Mouse (Mus musculus): ENCODE data around the gene Slc6a9.

The Slc6a9 gene

DNA sequence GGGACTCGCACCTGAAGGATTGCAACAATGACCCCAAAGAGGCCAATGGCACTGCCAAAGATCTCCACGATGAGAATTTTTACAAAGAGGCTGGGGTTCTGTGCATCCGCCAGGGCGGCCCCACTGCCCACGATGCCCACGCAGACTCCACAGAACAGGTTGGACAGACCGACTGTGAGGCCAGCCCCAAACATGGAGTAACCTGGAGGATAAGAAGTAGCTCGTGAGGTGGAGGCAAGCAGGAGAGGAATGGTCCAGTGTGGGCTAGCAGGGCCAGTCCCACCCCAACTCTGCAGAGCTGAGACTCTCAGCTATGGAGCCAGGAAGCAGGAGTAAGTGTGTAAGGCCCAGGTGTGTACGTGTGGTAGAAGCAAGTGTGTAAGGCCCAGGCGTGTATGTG lies 50.8 kb downstream of the Slc6a9 start:
- POLR2A ChIA-PET: interaction anchor here in 3 of 4 experiments (0.8 to 2.1 kb wide), 5 partner anchors 13 to 80 kb away, joined by 3 to 7 read pairs (median 3); partner anchors contain the start of gene Ccdc24 (in 1 of the 3)
- CTCF ChIA-PET: interaction anchor here in 1 of 4 experiments (0.6 kb wide), 1 partner anchor 1812 kb away, joined by 3 read pairs; no protein-coding TSS in a partner anchor

GRCm38 (mm10) chr4:117885994-117886393 lies 51.7 kb downstream of the Slc6a9 start:
- POLR2A ChIA-PET: interaction anchor here in 3 of 4 experiments (0.7 to 2.5 kb wide), 12 partner anchors 16 to 293 kb away, joined by 3 to 9 read pairs (median 4); partner anchors contain the start of gene Kdm4a (in 1 of the 3)
- CTCF ChIA-PET: no interaction called here

- ChIA-PET POLR2A (interaction anchor here in 3 of 4 experiments (0.6 to 2.5 kb wide), 32 partner anchors 9 to 761 kb away, joined by 3 to 14 read pairs (median 4); partner anchors contain the start of genes Artn (in 1 of the 3), Ccdc24 (in 1 of the 3), Ipo13 (in 1 of the 3) and Kdm4a (in 1 of the 3)), CTCF (interaction anchor here in 2 of 4 experiments (0.7 to 1.3 kb wide), 3 partner anchors 28 to 1155 kb away, joined by 3 to 5 read pairs (median 4); no protein-coding TSS in a partner anchor)
Observed at GRCm38 (mm10) chr4:117886644-117887043, 52.3 kb downstream of the Slc6a9 start.

DNA sequence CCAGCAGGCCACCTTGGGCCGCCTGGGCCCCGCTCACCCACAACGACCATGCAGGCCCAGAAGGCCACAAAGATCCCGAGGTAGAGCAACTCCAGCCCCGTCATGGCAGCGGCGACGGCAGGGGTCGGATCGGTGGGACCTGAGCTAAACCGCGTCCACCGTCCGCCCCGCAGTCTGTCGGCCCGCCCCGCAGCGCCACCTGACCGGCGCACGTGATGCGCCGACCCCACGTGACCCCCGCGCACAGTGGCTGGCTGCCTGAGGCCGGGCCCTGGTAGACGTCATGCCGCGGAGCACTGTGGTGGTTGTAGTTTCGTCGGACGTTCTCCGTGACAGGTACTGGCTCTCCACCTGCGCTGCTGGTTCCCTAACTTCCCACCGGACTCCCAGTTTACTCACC lies 52.8 kb downstream of the Slc6a9 start, which contains the start of gene Atp6v0b:
Atp6v0b (minus strand) TSS at position 201 of the 400 bp plus-strand sequence.
- CTCF ChIA-PET: interaction anchor here in 2 of 4 experiments (0.7 to 1.3 kb wide), 3 partner anchors 28 to 1155 kb away, joined by 3 to 5 read pairs (median 4); no protein-coding TSS in a partner anchor
- POLR2A ChIA-PET: interaction anchor here in 3 of 4 experiments (0.5 to 2.5 kb wide), 33 partner anchors 9 to 761 kb away, joined by 3 to 14 read pairs (median 4); partner anchors contain the start of genes Ipo13 (in 2 of the 3), Artn (in 1 of the 3), Ccdc24 (in 1 of the 3) and Kdm4a (in 1 of the 3)

DNA sequence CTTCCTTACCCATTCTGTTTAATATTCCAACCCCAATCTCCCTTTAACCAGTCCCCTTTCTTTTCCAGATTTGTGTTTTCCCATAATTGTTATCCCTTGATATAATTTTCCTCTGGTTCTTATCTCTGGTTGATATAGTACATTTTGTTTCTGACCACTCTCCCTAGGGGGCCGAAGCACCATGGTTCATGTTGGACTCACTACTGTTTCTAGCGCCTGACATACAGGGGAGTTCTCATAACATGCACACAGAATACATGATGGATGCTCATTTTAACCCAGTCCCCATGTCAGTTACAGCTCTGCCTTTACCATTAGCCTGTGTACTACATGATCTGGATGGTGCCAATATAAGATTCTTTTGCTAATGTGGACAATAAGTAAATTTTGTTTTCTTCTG lies 53.6 kb downstream of the Slc6a9 start:
- ChIA-PET CTCF (interaction anchor here in 1 of 4 experiments (1.3 kb wide), 1 partner anchor 40 kb away, joined by 4 read pairs; no protein-coding TSS in a partner anchor), POLR2A (interaction anchor here in 3 of 4 experiments (0.5 to 2.5 kb wide), 16 partner anchors 10 to 732 kb away, joined by 3 to 9 read pairs (median 4); partner anchors contain the start of genes Ipo13 (in 1 of the 3), Kdm4a (in 1 of the 3) and Rps8 (in 1 of the 3))

DNA sequence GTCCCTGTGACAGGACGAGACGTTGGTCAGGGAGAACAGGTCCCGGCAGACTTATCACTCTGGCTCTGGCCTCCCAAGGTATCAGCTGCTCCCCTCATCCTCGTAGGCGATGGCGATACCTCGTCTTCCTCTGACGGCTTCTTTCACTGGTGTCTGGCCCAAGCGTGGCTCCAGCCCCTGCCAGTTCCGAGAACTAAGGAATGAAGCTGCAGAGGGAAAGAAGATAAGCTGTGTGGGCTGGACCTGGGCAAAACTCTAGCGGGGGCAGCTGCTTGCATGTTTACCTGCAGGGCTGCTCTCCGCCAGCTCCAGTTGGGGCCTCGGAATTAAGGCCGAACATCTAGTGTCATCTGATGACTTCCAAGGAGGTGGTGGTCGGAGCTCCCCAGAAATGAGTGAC lies 55.2 kb downstream of the Slc6a9 start:
- ChIA-PET POLR2A (interaction anchor here in 2 of 4 experiments (1.2 to 3.8 kb wide), 3 partner anchors 27 to 54 kb away, joined by 4 to 28 read pairs (median 15); partner anchors contain the start of genes Ipo13 (in 1 of the 2) and Slc6a9 (in 1 of the 2)), CTCF (no interaction called here)

GRCm38 (mm10) chr4:117890031-117890430 lies 55.7 kb downstream of the Slc6a9 start:
- ChIA-PET POLR2A (interaction anchor here in 2 of 4 experiments (1.2 to 3.8 kb wide), 3 partner anchors 26 to 54 kb away, joined by 4 to 28 read pairs (median 15); partner anchors contain the start of genes Ipo13 (in 1 of the 2) and Slc6a9 (in 1 of the 2)), CTCF (no interaction called here)

DNA sequence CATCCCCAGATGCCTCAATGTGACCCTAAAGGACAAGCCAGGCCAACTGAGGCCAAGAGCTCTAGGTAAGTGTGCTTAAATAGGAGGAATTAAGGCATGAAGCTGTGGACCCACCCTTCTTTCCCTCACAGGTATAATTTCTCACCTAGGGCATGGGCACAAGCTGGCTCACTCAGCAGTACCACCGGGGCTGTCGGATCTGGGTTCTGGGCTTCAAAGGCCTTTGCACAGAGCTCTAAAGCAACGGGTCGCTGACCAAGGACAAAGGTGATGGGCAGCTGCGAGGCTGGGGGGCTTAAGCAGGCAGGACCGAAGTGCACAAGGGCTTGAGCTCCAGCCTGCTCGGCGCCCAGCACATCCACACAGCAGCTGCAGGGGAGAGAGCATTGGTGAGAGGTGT lies 56.4 kb downstream of the Slc6a9 start:
- ChIA-PET POLR2A (interaction anchor here in 3 of 4 experiments (0.6 to 3.8 kb wide), 18 partner anchors 8 to 246 kb away, joined by 3 to 28 read pairs (median 5); partner anchors contain the start of genes B4galt2 (in 1 of the 3), Ipo13 (in 1 of the 3) and Slc6a9 (in 1 of the 3)), CTCF (interaction anchor here in 3 of 4 experiments (0.6 to 1.9 kb wide), 5 partner anchors 32 to 193 kb away, joined by 3 to 7 read pairs (median 6); no protein-coding TSS in a partner anchor)

GRCm38 (mm10) chr4:117891738-117892161 lies 57.4 kb downstream of the Slc6a9 start, which contains the start of gene Dph2:
Gene Dph2, minus strand, starts transcription at chr4:117892032.
- ChIA-PET CTCF (interaction anchor here (0.9 to 1.9 kb wide), 9 partner anchors 22 to 192 kb away, joined by 3 to 7 read pairs (median 4); no protein-coding TSS in a partner anchor), POLR2A (interaction anchor here (0.5 to 3.8 kb wide), 38 partner anchors 8 to 669 kb away, joined by 3 to 28 read pairs (median 4); partner anchors contain the start of genes B4galt2 (in 3 of the 4), Ipo13 (in 2 of the 4), Kdm4a (in 1 of the 4) and Slc6a9 (in 1 of the 4))

DNA sequence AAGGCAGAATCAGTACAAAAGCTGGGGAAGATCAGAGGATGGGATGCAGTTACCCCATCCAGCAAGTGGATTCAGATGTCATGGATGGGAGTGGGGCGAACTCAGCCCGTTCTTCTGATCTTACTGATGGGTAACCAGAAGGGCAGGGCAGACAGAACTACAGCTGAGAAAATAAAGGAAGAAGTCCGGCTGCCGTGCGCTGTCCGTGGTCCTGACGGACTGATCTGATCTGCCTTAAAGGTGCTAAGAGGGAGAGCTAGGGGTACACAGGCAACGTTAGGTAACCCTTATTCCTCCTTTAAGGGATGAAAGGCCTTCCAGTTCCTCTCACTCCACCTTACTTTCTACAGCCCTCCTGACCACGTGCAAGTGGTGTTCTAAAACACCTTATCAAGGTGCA lies 59.1 kb downstream of the Slc6a9 start:
- POLR2A ChIA-PET: interaction anchor here in 2 of 4 experiments (0.7 to 2.4 kb wide), 14 partner anchors 10 to 605 kb away, joined by 3 to 11 read pairs (median 3); partner anchors contain the start of genes Ipo13 (in 2 of the 2), B4galt2 (in 1 of the 2) and Kdm4a (in 1 of the 2)
- CTCF ChIA-PET: interaction anchor here in 3 of 4 experiments (0.5 to 1.3 kb wide), 5 partner anchors 35 to 190 kb away, joined by 3 to 5 read pairs (median 3); no protein-coding TSS in a partner anchor

DNA sequence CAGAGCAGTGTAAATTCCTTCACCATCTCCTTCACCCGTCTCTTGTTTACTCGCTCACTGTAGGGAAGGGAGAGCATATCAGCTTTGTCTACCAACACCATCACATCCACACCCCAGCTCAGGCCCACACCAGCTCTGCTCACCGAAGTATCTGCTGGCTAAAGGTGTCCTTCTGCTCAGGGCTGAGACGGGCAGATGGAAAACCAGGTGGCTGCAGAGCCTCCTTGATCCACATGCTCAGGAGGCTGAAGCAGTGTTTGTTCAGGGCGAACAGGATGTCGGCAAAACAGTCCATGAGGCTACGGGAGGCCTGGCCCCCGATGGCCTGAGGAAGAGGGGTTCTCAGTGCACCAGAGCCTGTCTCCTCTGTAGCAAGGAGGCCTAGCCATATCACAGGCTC lies 60.3 kb downstream of the Slc6a9 start:
- POLR2A ChIA-PET: interaction anchor here in 1 of 4 experiments (1.5 to 1.8 kb wide), 3 partner anchors 18 to 43 kb away, joined by 4 to 5 read pairs (median 4); no protein-coding TSS in a partner anchor
- CTCF ChIA-PET: interaction anchor here in 3 of 4 experiments (0.5 to 1.4 kb wide), 3 partner anchors 24 to 189 kb away, joined by 3 read pairs; no protein-coding TSS in a partner anchor

DNA sequence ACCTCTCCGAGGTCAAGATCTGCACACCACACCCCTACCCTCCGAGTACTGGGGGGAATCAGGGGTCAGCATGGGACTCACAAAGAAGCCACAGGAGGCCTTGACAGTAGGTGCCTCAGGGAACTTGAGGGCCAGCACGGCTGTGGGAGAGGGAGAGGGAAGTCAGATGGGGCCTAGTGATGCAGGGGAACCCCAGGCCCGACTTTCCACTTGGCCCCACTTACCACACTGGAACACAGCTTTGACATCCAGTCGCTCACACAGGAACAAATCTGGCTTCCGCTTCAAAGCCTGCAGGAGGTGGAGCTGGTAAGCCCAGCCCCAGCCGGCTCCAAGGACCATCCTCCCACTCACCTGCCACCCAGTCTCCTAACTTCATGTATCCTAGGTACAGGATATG lies 61.0 kb downstream of the Slc6a9 start:
- POLR2A ChIA-PET: interaction anchor here in 2 of 4 experiments (0.6 to 1.8 kb wide), 3 partner anchors 17 to 57 kb away, joined by 4 to 6 read pairs (median 6); no protein-coding TSS in a partner anchor
- CTCF ChIA-PET: interaction anchor here in 2 of 4 experiments (0.5 to 0.6 kb wide), 2 partner anchors 25 to 42 kb away, joined by 3 read pairs; no protein-coding TSS in a partner anchor

GRCm38 (mm10) chr4:117896031-117896430 lies 61.7 kb downstream of the Slc6a9 start:
- ChIA-PET POLR2A (interaction anchor here in 1 of 4 experiments (1.8 kb wide), 1 partner anchor 16 kb away, joined by 4 read pairs; no protein-coding TSS in a partner anchor), CTCF (interaction anchor here in 1 of 4 experiments (0.6 kb wide), 1 partner anchor 41 kb away, joined by 3 read pairs; no protein-coding TSS in a partner anchor)

GRCm38 (mm10) chr4:117898111-117898510 lies 63.8 kb downstream of the Slc6a9 start:
- POLR2A ChIA-PET: interaction anchor here in 2 of 4 experiments (0.9 to 1.5 kb wide), 4 partner anchors 10 to 14 kb away, joined by 3 to 5 read pairs (median 5); partner anchors contain the start of gene Atp6v0b (in 2 of the 2)
- CTCF ChIA-PET: no interaction called here

GRCm38 (mm10) chr4:117904094-117904493 lies 69.8 kb downstream of the Slc6a9 start:
- ChIA-PET POLR2A (interaction anchor here in 2 of 4 experiments (1.4 to 1.5 kb wide), 2 partner anchors 13 kb away, joined by 3 read pairs; partner anchors contain the start of gene Dph2 (in 1 of the 2)), CTCF (interaction anchor here in 1 of 4 experiments (0.9 kb wide), 1 partner anchor 23 kb away, joined by 3 read pairs; no protein-coding TSS in a partner anchor)

GRCm38 (mm10) chr4:117904761-117905160 lies 70.5 kb downstream of the Slc6a9 start:
- CTCF ChIA-PET: interaction anchor here in 1 of 4 experiments (1.9 kb wide), 1 partner anchor 23 kb away, joined by 6 read pairs; no protein-coding TSS in a partner anchor
- POLR2A ChIA-PET: interaction anchor here in 1 of 4 experiments (1.3 kb wide), 1 partner anchor 24 kb away, joined by 3 read pairs; no protein-coding TSS in a partner anchor

- ChIA-PET POLR2A (interaction anchor here in 2 of 4 experiments (0.6 to 1.3 kb wide), 4 partner anchors 15 to 114 kb away, joined by 3 read pairs; no protein-coding TSS in a partner anchor), CTCF (interaction anchor here in 2 of 4 experiments (0.6 to 1.9 kb wide), 2 partner anchors 22 to 30 kb away, joined by 4 to 6 read pairs; no protein-coding TSS in a partner anchor)
Observed at GRCm38 (mm10) chr4:117906196-117906595, 71.9 kb downstream of the Slc6a9 start.

Data from embryonic stem cell, embryonic (primary cell).